Mouse (Mus musculus) neural tube, embryonic 15.5 days (tissue): ENCODE measurements around the gene Pam. TPM values are rescaled to one million over a fixed set of nuclear protein-coding genes. Genes with fewer than 3 reads are reported as not detected.

ENCODE experiments used
- ATAC-seq: fragments of 200-750 bp; cut with Nextera tagmentation; 2 replicates; pipeline ENCODE4 v1.8.0; 2017; ENCODE audit warnings: mild to moderate bottlenecking, moderate TSS enrichment, moderate library complexity; ENCODE audit not compliant: low FRiP score
- H3K27ac ChIP-seq: fragments of 300-500 bp; sonication (generic); replicated peaks from 2 replicates; pipeline ENCODE4 v1.5.1; 2015; ENCODE audit warnings: mild to moderate bottlenecking, inconsistent platforms
- H3K27me3 ChIP-seq: fragments of 300-500 bp; sonication (generic); replicated peaks from 2 replicates; pipeline ENCODE4 v1.6.1; 2015; ENCODE audit warnings: inconsistent platforms
- H3K36me3 ChIP-seq: fragments of 300-500 bp; sonication (generic); 2 replicates; pipeline ENCODE4 v1.6.1; 2015; ENCODE audit warnings: inconsistent platforms
- H3K4me1 ChIP-seq: fragments of 300-500 bp; sonication (generic); 2 replicates; pipeline ENCODE4 v1.6.1; 2015; ENCODE audit warnings: inconsistent platforms
- H3K4me2 ChIP-seq: fragments of 300-500 bp; sonication (generic); 2 replicates; pipeline ENCODE4 v1.6.1; 2015; ENCODE audit warnings: inconsistent platforms, mild to moderate bottlenecking, moderate library complexity
- H3K4me3 ChIP-seq: fragments of 300-500 bp; sonication (generic); replicated peaks from 2 replicates; pipeline ENCODE4 v1.5.1; 2015; ENCODE audit warnings: mild to moderate bottlenecking, inconsistent platforms
- H3K9ac ChIP-seq: fragments of 300-500 bp; sonication (generic); replicated peaks from 2 replicates; pipeline ENCODE4 v1.6.1; 2015; ENCODE audit warnings: mild to moderate bottlenecking, inconsistent platforms
- H3K9me3 ChIP-seq: fragments of 300-500 bp; sonication (generic); replicated peaks from 2 replicates; pipeline ENCODE4 v1.6.1; 2016; ENCODE audit warnings: inconsistent platforms
- WGBS: fragments of 180-500 bp; shearing (Covaris S2); methylation state at CpG from one replicate; pipeline ENCODE4 v1.1.7; 2015; ENCODE audit warnings: mixed read lengths; 5-methylcytosine and 5-hydroxymethylcytosine counted together
- polyA plus RNA-seq: library from polyadenylated mRNA; unstranded; fragments of >200 nt; fragmentation: Nextera tagmentation; extraction: Ambion mirVana; gene quantifications from 2 replicates; pipeline ENCODE4 v1.2.1, GENCODE M21; 2015

Pam gene
- 31.8 and 32.7 TPM in 2 replicates for polyA plus RNA-seq

- under 1% methylated on average over 51 of the region's 82 CpGs for WGBS
Observed at GRCm38 (mm10) chr1:98095246-98095990, at the start of gene Pam. Pam (minus strand) TSS chr1:98095646.

GRCm38 (mm10) chr1:98144845-98145244, 49.4 kb upstream of the Pam start:
- WGBS, result 93% methylated on average over 1 of the region's 1 CpGs
- no peak for ATAC-seq

More at GRCm38 (mm10) chr1:98095246-98095990, at the start of gene Pam:
- Histone ChIP-seq H3K36me3 (no peaks in the 10 kb centered on the region), H3K9me3 (no peaks in the 10 kb centered on the region), H3K9ac (peak within 1 kb of the TSS; percentile 77), H3K27ac (peak within 1 kb of the TSS; percentile 85), H3K27me3 (no peaks in the 10 kb centered on the region), H3K4me1 (peaks cover 11% of the 10 kb centered on the region), H3K4me3 (peak within 1 kb of the TSS; percentile 84), H3K4me2 (peak within 1 kb of the TSS; percentile 83)
- ATAC-seq, result peak; percentile 94

GRCm38 (mm10) chr1:98131244-98131643, 35.8 kb upstream of the Pam start:
- ATAC-seq, result no peak
- no peak overlapping the region for H3K9ac ChIP-seq
- no peak overlapping the region for H3K27ac ChIP-seq
- no peaks in the 10 kb centered on the region for H3K4me1 ChIP-seq
- H3K9me3 ChIP-seq, result no peaks in the 10 kb centered on the region
- 77% methylated on average over 4 of the region's 4 CpGs for WGBS
- H3K4me3 ChIP-seq, result no peak overlapping the region
- no peaks in the 10 kb centered on the region for H3K27me3 ChIP-seq
- H3K36me3 ChIP-seq, result no peaks in the 10 kb centered on the region
- no peak overlapping the region for H3K4me2 ChIP-seq

More at GRCm38 (mm10) chr1:98144845-98145244, 49.4 kb upstream of the Pam start:
- H3K36me3 ChIP-seq, result no peaks in the 10 kb centered on the region
- no peak overlapping the region for H3K27ac ChIP-seq
- no peaks in the 10 kb centered on the region for H3K4me1 ChIP-seq
- H3K27me3 ChIP-seq, result no peaks in the 10 kb centered on the region
- no peaks in the 10 kb centered on the region for H3K9me3 ChIP-seq
- H3K9ac ChIP-seq, result no peak overlapping the region
- no peak overlapping the region for H3K4me3 ChIP-seq
- H3K4me2 ChIP-seq, result no peak overlapping the region

- Histone ChIP-seq H3K9me3 (no peaks in the 10 kb centered on the region), H3K4me2 (no peak overlapping the region), H3K4me1 (0 out of 2 replicates have a peak, but pooled peaks cover 2% of the 10 kb centered on the region), H3K9ac (no peak overlapping the region), H3K27ac (no peak overlapping the region), H3K4me3 (no peak overlapping the region), H3K27me3 (no peaks in the 10 kb centered on the region), H3K36me3 (no peaks in the 10 kb centered on the region)
- no peak for ATAC-seq
- WGBS, result 86% methylated on average over 3 of the region's 3 CpGs
Observed at GRCm38 (mm10) chr1:98129561-98130347, 34.3 kb upstream of the Pam start.

GRCm38 (mm10) chr1:98129111-98129510, 33.7 kb upstream of the Pam start:
- WGBS, result 93% methylated on average over 1 of the region's 1 CpGs
- Histone ChIP-seq H3K36me3 (no peaks in the 10 kb centered on the region), H3K27me3 (no peaks in the 10 kb centered on the region), H3K9ac (no peak overlapping the region), H3K4me3 (no peak overlapping the region), H3K27ac (no peak overlapping the region), H3K4me2 (no peak overlapping the region), H3K4me1 (0 out of 2 replicates have a peak, but pooled peaks cover 4% of the 10 kb centered on the region), H3K9me3 (no peaks in the 10 kb centered on the region)
- no peak for ATAC-seq

GRCm38 (mm10) chr1:98128338-98129096, 33.1 kb upstream of the Pam start:
- Histone ChIP-seq H3K4me3 (no peak overlapping the region), H3K4me1 (0 out of 2 replicates have a peak, but pooled peaks cover 4% of the 10 kb centered on the region), H3K9me3 (no peaks in the 10 kb centered on the region), H3K27me3 (no peaks in the 10 kb centered on the region), H3K4me2 (no peak overlapping the region), H3K27ac (no peak overlapping the region), H3K36me3 (no peaks in the 10 kb centered on the region), H3K9ac (no peak overlapping the region)
- ATAC-seq, result no peak

- Histone ChIP-seq H3K9ac (no peak overlapping the region), H3K4me1 (0 out of 2 replicates have a peak, but pooled peaks cover 4% of the 10 kb centered on the region), H3K36me3 (no peaks in the 10 kb centered on the region), H3K27ac (no peak overlapping the region), H3K4me3 (no peak overlapping the region), H3K27me3 (no peaks in the 10 kb centered on the region), H3K4me2 (no peak overlapping the region), H3K9me3 (no peaks in the 10 kb centered on the region)
- WGBS, result 83% methylated on average over 3 of the region's 3 CpGs
- no peak for ATAC-seq
Observed at GRCm38 (mm10) chr1:98126268-98126667, 30.8 kb upstream of the Pam start.

- Histone ChIP-seq H3K36me3 (no peaks in the 10 kb centered on the region), H3K4me3 (no peak overlapping the region), H3K9me3 (no peaks in the 10 kb centered on the region), H3K4me1 (0 out of 2 replicates have a peak, but pooled peaks cover 4% of the 10 kb centered on the region), H3K4me2 (no peak overlapping the region), H3K27ac (no peak overlapping the region), H3K27me3 (no peaks in the 10 kb centered on the region), H3K9ac (no peak overlapping the region)
- WGBS, result 37% methylated on average over 1 of the region's 1 CpGs
- no peak for ATAC-seq
Observed at GRCm38 (mm10) chr1:98124727-98125126, 29.3 kb upstream of the Pam start.

- H3K4me3 ChIP-seq, result no peak overlapping the region
- H3K27me3 ChIP-seq, result no peaks in the 10 kb centered on the region
- 84% methylated on average over 6 of the region's 6 CpGs for WGBS
- no peak overlapping the region for H3K9ac ChIP-seq
- H3K9me3 ChIP-seq, result no peaks in the 10 kb centered on the region
- H3K27ac ChIP-seq, result no peak overlapping the region
- no peak for ATAC-seq
- H3K36me3 ChIP-seq, result no peaks in the 10 kb centered on the region
- 0 out of 2 replicates have a peak, but pooled peaks cover under 1% of the 10 kb centered on the region for H3K4me1 ChIP-seq
- no peak overlapping the region for H3K4me2 ChIP-seq
Observed at GRCm38 (mm10) chr1:98119595-98119994, 24.1 kb upstream of the Pam start.

- no peak for ATAC-seq
- Histone ChIP-seq H3K4me3 (no peak overlapping the region), H3K4me1 (no peaks in the 10 kb centered on the region), H3K9me3 (no peaks in the 10 kb centered on the region), H3K27me3 (no peaks in the 10 kb centered on the region), H3K27ac (no peak overlapping the region), H3K36me3 (no peaks in the 10 kb centered on the region), H3K4me2 (no peak overlapping the region), H3K9ac (no peak overlapping the region)
- 19% methylated on average over 2 of the region's 2 CpGs for WGBS
Observed at GRCm38 (mm10) chr1:98107599-98107998, 12.2 kb upstream of the Pam start.

GRCm38 (mm10) chr1:98099441-98099840, 4.0 kb upstream of the Pam start:
- H3K27me3 ChIP-seq, result no peaks in the 10 kb centered on the region
- H3K36me3 ChIP-seq, result no peaks in the 10 kb centered on the region
- no peak overlapping the region for H3K9ac ChIP-seq
- H3K27ac ChIP-seq, result no peak overlapping the region
- H3K4me2 ChIP-seq, result no peak overlapping the region
- no peaks in the 10 kb centered on the region for H3K9me3 ChIP-seq
- peaks cover 3% of the 10 kb centered on the region for H3K4me1 ChIP-seq
- WGBS, result 48% methylated on average over 4 of the region's 4 CpGs
- no peak overlapping the region for H3K4me3 ChIP-seq
- no peak for ATAC-seq
